ENCODE assay signal across 30 mouse cellular contexts in genomic region chr11:72645386-72645785, GRCm38 (mm10). TPM values are rescaled to one million over a fixed set of nuclear protein-coding genes. Genes with fewer than 3 reads are reported as not detected.
A peak's percentile ranks its signal among the peaks of the same experiment; 100 is the strongest.
DNase-seq lines count a peak whose midpoint lies in the region; ATAC-seq lines count a peak whose summit lies in the region.
"Had no signal": no experiment of that assay in that cellular context is flagged by ENCODE, and none has a peak within 500 bp of the region (broad histone marks: within the 10 kb centered on the region; RNA-seq: fewer than 3 reads in every experiment).

No protein-coding gene starts in this region.

- no peak for ATAC-seq in kidney, embryonic 15.5 days (replicated peaks; ENCODE audit: low FRiP score)
- ATAC-seq: CD4-positive, CD25-positive, alpha-beta regulatory T cell, adult 4 months; forebrain, embryonic 15.5 days; inflammation-experienced regulatory T-cells, adult 6 months; midbrain, embryonic 13.5 days had no signal

- H3K9ac ChIP-seq in kidney, embryonic 15.5 days, result no peak overlapping the region
- H3K9ac ChIP-seq: embryonic facial prominence, embryonic 13.5 days; forebrain, embryonic 15.5 days; heart, embryonic 12.5 days; hindbrain, embryonic 15.5 days; limb, embryonic 15.5 days; liver, embryonic 13.5 days; lung, embryonic 15.5 days; midbrain, embryonic 13.5 days; neural tube, embryonic 13.5 days; stomach, embryonic 15.5 days had no signal

- WGBS in kidney, embryonic 15.5 days, result 29% methylated on average over 5 of the region's 5 CpGs

- H3K27me3 ChIP-seq in kidney, embryonic 15.5 days, result no peaks in the 10 kb centered on the region
- H3K27me3 ChIP-seq: embryonic facial prominence, embryonic 13.5 days; forebrain, embryonic 15.5 days; heart, embryonic 12.5 days; hindbrain, embryonic 15.5 days; limb, embryonic 15.5 days; liver, embryonic 13.5 days; lung, embryonic 15.5 days; midbrain, embryonic 13.5 days; neural tube, embryonic 13.5 days; stomach, embryonic 15.5 days had no signal

- H3K9me3 ChIP-seq in kidney, embryonic 15.5 days (replicated peaks), result no peaks in the 10 kb centered on the region
- H3K9me3 ChIP-seq: embryonic facial prominence, embryonic 13.5 days; forebrain, embryonic 15.5 days; heart, embryonic 12.5 days; hindbrain, embryonic 15.5 days; limb, embryonic 10.5 days; liver, embryonic 13.5 days; lung, embryonic 15.5 days; neural tube, embryonic 13.5 days; stomach, embryonic 15.5 days had no signal

- DNase-seq in heart, adult 8-10 months (ENCODE audit: low spot score), result peak; percentile 6
- DNase-seq in heart, postnatal 25 days (ENCODE audit: low spot score), result no peak
- DNase-seq in kidney, postnatal 10 days, result peak; percentile 67
- DNase-seq in 3T3-L1 (ENCODE audit: low read depth, low spot score), result peak; percentile 8
- DNase-seq in kidney, postnatal 36 days, result peak; percentile 25 to 30
- DNase-seq in left cerebral cortex, postnatal 25 days (ENCODE audit: low spot score in 2 of 2), result no peak
- DNase-seq: adrenal gland, postnatal 25 days; cerebellum, adult 18-20 months; cerebellum, postnatal 10 days; gastrocnemius, postnatal 25 days; heart, adult 11 months; layer of hippocampus, postnatal 36 days; liver, embryonic 13.5 days; thymus, postnatal 14 days had no signal

- H3K4me2 ChIP-seq in kidney, embryonic 15.5 days, result no peak overlapping the region
- H3K4me2 ChIP-seq: embryonic facial prominence, embryonic 13.5 days; forebrain, embryonic 15.5 days; heart, embryonic 12.5 days; hindbrain, embryonic 15.5 days; limb, embryonic 15.5 days; liver, embryonic 13.5 days; lung, embryonic 15.5 days; midbrain, embryonic 13.5 days; neural tube, embryonic 13.5 days; stomach, embryonic 15.5 days had no signal

- H3K36me3 ChIP-seq in kidney, embryonic 15.5 days, result 0 out of 2 replicates have a peak, but pooled peaks cover 4% of the 10 kb centered on the region
- H3K36me3 ChIP-seq: lung, embryonic 15.5 days; neural tube, embryonic 13.5 days; stomach, embryonic 15.5 days had no signal

- H3K4me1 ChIP-seq in kidney, embryonic 15.5 days, result peaks cover 8% of the 10 kb centered on the region
- H3K4me1 ChIP-seq: embryonic facial prominence, embryonic 13.5 days; heart, embryonic 12.5 days; limb, embryonic 10.5 days; limb, embryonic 15.5 days; liver, embryonic 13.5 days; lung, embryonic 15.5 days; stomach, embryonic 15.5 days had no signal

- no peak overlapping the region for H3K4me3 ChIP-seq in kidney, embryonic 15.5 days (replicated peaks)
- H3K4me3 ChIP-seq: embryonic facial prominence, embryonic 13.5 days; forebrain, embryonic 10.5 days; forebrain, embryonic 15.5 days; heart, embryonic 12.5 days; hindbrain, embryonic 10.5 days; hindbrain, embryonic 15.5 days; limb, embryonic 10.5 days; limb, embryonic 15.5 days; liver, embryonic 13.5 days; lung, embryonic 15.5 days; midbrain, embryonic 13.5 days; neural tube, embryonic 13.5 days; stomach, embryonic 15.5 days had no signal

- no peak overlapping the region for H3K27ac ChIP-seq in kidney, embryonic 15.5 days
- H3K27ac ChIP-seq: embryonic facial prominence, embryonic 13.5 days; forebrain, embryonic 10.5 days; forebrain, embryonic 15.5 days; hindbrain, embryonic 10.5 days; hindbrain, embryonic 15.5 days; limb, embryonic 10.5 days; limb, embryonic 15.5 days; liver, embryonic 13.5 days; lung, embryonic 15.5 days; macrophage; midbrain, embryonic 13.5 days; neural tube, embryonic 13.5 days; stomach, embryonic 15.5 days had no signal

- intact Hi-C loops in heart, postnatal 25 days (cut with DNase I), result no loop called here
- intact Hi-C loops in left cerebral cortex, postnatal 25 days (cut with DNase I), result no loop called here

RNA-seq across cellular contexts. Expression of gene Ube2g1, which starts 38.3 kb away (rescaled TPM):
- total RNA-seq in heart, adult 8-10 months (2022), result 10 to 100 TPM; 52.5 to 66.4 (median 60.5) TPM
- 10 to 100 TPM; 63.6 to 66.5 TPM for total RNA-seq in heart, postnatal 25 days (2021)
- 69.8 and 74.6 TPM in 2 replicates for polyA plus RNA-seq in kidney, embryonic 15.5 days (2015; fragmentation: Nextera tagmentation; extraction: Ambion mirVana)
- total RNA-seq in left cerebral cortex, postnatal 25 days (2021), result 10 to 100 TPM; 54.5 to 55.3 TPM

RNA-seq across cellular contexts. Expression of gene Ankfy1, which starts 44.4 kb away (rescaled TPM):
- total RNA-seq in heart, adult 8-10 months (2022), result 10 to 100 TPM; 13.8 to 14.8 (median 14.3) TPM
- 10 to 100 TPM; 16.6 to 18.5 TPM for total RNA-seq in heart, postnatal 25 days (2021)
- 23.1 and 23.7 TPM in 2 replicates for polyA plus RNA-seq in kidney, embryonic 15.5 days (2015; fragmentation: Nextera tagmentation; extraction: Ambion mirVana)
- 10 to 100 TPM; 32.5 to 34.0 TPM for total RNA-seq in left cerebral cortex, postnatal 25 days (2021)

Comparison
In these comparisons a context has a peak if more than half of its experiments do, and no peak if none do; other contexts are left out.
1. DNase-seq: peak in heart, adult 8-10 months (single experiment), kidney, postnatal 10 days (single experiment), 3T3-L1 (single experiment) and kidney, postnatal 36 days (2 of 2); none in heart, postnatal 25 days (single experiment) and left cerebral cortex, postnatal 25 days (0 of 2).